Mouse (Mus musculus) adrenal gland, postnatal 4 days (tissue): ENCODE data around the gene Map7. TPM values are rescaled to one million over a fixed set of nuclear protein-coding genes. Genes with fewer than 3 reads are reported as not detected.

ENCODE experiments used
- DNase-seq, 2 experiments: peaks; one replicate each; pipeline ENCODE4 v3.0.0; 2021 to 2022; ENCODE audit warnings: low spot score in 2 of 2, mixed read lengths in 2 of 2
- total RNA-seq, 2 experiments: library from RNA; stranded (reverse); gene quantifications; 2 replicates each; pipeline ENCODE4 v1.2.3; 2021

Gene Map7
- total RNA-seq, 2 experiments from 2014 or later: 34.3 to 44.6 TPM

GRCm38 (mm10) chr10:20184326-20184725 lies 36.1 kb downstream of the Map7 start:
- no peak for DNase-seq

- DNase-seq: no peak
Measured at GRCm38 (mm10) chr10:20185264-20185663, 37.0 kb downstream of the Map7 start.

GRCm38 (mm10) chr10:20185806-20186205 lies 37.5 kb downstream of the Map7 start:
- no peak for DNase-seq

- no peak for DNase-seq
Measured at GRCm38 (mm10) chr10:20186800-20187273, 38.6 kb downstream of the Map7 start.

GRCm38 (mm10) chr10:20190139-20190747 lies 42.0 kb downstream of the Map7 start:
- DNase-seq: no peak

GRCm38 (mm10) chr10:20194847-20195540 lies 46.7 kb downstream of the Map7 start:
- no peak for DNase-seq

GRCm38 (mm10) chr10:20197039-20197438 lies 48.8 kb downstream of the Map7 start:
- no peak for DNase-seq

GRCm38 (mm10) chr10:20198968-20199737 lies 50.9 kb downstream of the Map7 start:
- DNase-seq: no peak

GRCm38 (mm10) chr10:20201236-20201635 lies 53.0 kb downstream of the Map7 start:
- DNase-seq: no peak

GRCm38 (mm10) chr10:20202171-20202570 lies 53.9 kb downstream of the Map7 start:
- DNase-seq: no peak

GRCm38 (mm10) chr10:20202818-20203217 lies 54.5 kb downstream of the Map7 start:
- no peak for DNase-seq

- no peak for DNase-seq
Measured at GRCm38 (mm10) chr10:20203502-20203901, 55.2 kb downstream of the Map7 start.

- no peak for DNase-seq
Measured at GRCm38 (mm10) chr10:20204696-20205431, 56.6 kb downstream of the Map7 start.

- DNase-seq: no peak
Measured at GRCm38 (mm10) chr10:20206966-20207365, 58.7 kb downstream of the Map7 start.

GRCm38 (mm10) chr10:20209609-20210341 lies 61.5 kb downstream of the Map7 start:
- DNase-seq: no peak

GRCm38 (mm10) chr10:20214418-20214817 lies 66.1 kb downstream of the Map7 start:
- no peak for DNase-seq

GRCm38 (mm10) chr10:20216982-20217381 lies 68.7 kb downstream of the Map7 start:
- DNase-seq: no peak

GRCm38 (mm10) chr10:20218866-20219265 lies 70.6 kb downstream of the Map7 start:
- DNase-seq: no peak

GRCm38 (mm10) chr10:20219538-20219937 lies 71.3 kb downstream of the Map7 start:
- DNase-seq: no peak

- no peak for DNase-seq
Measured at GRCm38 (mm10) chr10:20220443-20221071, 72.3 kb downstream of the Map7 start.
